Mouse (Mus musculus): Measurements from ENCODE around the gene Pald1. TPM values are rescaled to one million over a fixed set of nuclear protein-coding genes. Genes with fewer than 3 reads are reported as not detected.
A peak's percentile ranks its signal among the peaks of the same experiment; 100 is the strongest.

Pald1 gene
- total RNA-seq, 2 experiments from 2014 or later, result 20.3 to 20.6 TPM

GRCm38 (mm10) chr10:61371884-61372584, 11.3 kb downstream of the Pald1 start:
- DNase-seq (ENCODE audit: low spot score in 2 of 2), result no peak

GRCm38 (mm10) chr10:61370273-61370979, 12.9 kb downstream of the Pald1 start:
- no peak for DNase-seq (ENCODE audit: low spot score in 2 of 2)

DNA sequence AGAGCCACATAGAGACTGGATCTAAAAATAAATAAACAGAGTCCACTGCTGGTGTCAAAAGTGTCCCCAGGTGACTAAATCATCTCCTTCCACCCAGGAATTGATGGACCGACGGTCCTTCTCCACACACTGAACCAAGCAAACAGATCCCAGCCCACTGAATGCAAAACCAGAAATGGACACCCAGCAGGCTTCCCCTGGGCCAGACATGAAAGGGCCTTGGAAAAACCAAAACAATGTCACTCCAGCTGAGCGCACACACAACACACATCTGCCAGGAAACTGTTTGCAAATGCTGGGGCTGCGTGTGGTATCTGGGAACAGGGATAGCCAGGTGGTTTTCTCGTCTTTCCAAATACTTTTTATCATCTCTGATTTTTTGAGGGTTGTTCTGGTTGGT, 13.6 kb downstream of the Pald1 start:
- DNase-seq (ENCODE audit: low spot score in 2 of 2), result no peak

DNA sequence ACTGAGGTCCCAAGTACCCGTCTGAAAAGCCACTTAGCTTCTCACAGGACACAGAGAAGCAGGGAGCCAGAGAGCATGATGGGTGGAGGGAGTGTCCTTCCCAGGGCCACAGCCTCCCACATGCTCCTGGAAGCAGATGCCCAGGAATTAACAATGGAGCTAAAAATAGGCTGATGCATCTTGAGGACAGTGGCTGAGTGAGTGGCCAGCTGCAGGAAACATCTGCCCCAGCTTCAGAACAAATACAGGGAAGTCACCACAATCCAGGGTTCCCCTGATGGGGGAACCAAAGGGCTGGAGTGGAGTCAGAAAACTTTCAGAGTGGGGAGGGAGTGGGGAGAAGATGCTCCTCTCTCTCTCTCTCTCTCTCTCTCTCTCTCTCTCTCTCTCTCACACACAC, 17.4 kb downstream of the Pald1 start:
- DNase-seq (ENCODE audit: low spot score in 2 of 2), result no peak

- DNase-seq (ENCODE audit: low spot score in 2 of 2), result no peak
Observed at GRCm38 (mm10) chr10:61364431-61364830, 18.9 kb downstream of the Pald1 start.

DNA sequence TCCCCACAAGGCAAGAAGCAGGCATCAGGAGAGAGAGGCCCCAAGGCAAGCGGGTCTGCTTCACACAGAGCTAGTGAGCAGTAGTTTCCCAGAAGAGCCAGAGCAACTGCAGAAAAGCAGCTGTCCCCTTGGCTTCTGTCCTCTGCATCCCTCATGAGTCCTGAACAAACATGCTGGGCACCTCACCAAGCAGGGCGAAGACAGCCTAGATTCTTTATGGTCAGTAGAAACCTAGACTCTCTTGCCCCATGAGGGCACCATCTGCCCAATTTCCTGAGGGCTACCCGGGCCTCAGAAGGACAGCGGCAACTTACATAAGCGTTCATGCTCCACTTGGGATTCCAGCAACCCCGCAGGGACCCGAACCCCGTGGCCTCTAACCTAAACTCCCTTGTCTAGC, 20.3 kb downstream of the Pald1 start:
- no peak for DNase-seq (ENCODE audit: low spot score in 2 of 2)

GRCm38 (mm10) chr10:61362483-61362882, 20.8 kb downstream of the Pald1 start:
- no peak for DNase-seq (ENCODE audit: low spot score in 2 of 2)

GRCm38 (mm10) chr10:61360667-61361066, 22.7 kb downstream of the Pald1 start:
- DNase-seq (ENCODE audit: low spot score in 2 of 2), result no peak

DNA sequence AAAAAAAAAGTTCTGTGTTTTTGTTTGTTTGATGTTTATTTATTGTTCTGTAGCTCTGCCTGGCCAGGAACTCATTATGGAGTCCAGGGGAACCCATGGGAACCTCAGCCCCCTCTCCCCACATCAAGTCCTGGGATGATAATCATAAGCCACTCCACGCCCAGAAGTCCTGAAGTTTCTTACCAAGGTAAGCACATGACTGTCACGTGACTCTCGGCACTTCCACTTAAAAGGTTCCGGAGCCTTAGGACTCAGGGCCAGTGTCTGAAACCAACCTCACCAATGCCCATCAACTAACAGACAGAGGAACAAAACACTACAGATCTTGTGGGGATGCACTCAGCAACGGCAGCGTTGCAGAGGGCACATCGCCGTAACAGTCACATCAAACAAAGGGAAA, 23.9 kb downstream of the Pald1 start:
- DNase-seq (ENCODE audit: low spot score in 2 of 2), result no peak

GRCm38 (mm10) chr10:61357658-61358057, 25.7 kb downstream of the Pald1 start:
- no peak for DNase-seq (ENCODE audit: low spot score in 2 of 2)

DNA sequence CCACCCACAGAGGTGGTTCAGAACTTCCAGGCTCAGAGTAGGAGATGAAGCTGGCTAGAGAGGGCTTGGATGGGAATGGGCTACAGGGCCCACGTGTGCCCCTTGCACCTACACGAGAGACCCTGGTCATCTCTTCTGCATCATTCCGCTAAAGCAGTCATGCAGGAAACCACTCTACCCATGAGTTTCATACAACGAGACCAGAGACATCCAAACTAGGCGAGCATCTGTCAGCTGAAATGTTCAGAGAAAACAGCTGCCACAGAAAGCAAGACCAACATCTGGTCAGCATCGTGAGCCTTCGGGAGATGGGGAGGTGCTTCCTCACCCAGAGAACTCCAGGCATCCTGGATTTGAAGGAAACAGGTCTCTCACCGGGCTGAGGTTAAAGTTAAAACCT, 26.8 kb downstream of the Pald1 start:
- DNase-seq (ENCODE audit: low spot score in 2 of 2), result no peak

DNA sequence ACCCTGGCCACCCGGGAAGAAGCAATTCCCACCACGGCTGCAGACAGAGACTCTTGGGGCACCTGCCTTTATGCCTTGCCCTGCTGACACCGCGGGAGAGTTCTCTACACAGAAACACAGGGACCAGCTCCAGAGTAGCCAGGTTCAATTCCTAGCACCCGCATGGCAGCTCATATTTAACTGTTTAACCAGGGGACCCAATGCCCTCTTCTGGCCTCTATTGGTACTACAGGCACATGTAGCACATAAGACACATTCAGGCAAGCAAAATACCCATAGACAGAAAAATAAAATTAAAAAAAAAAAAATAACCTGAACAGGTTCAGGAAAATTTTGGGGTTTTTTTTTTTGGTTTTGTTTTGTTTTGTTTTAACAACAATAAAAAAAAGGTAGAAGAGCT, 27.2 kb downstream of the Pald1 start:
- DNase-seq (ENCODE audit: low spot score in 2 of 2), result no peak

GRCm38 (mm10) chr10:61355611-61356010, 27.7 kb downstream of the Pald1 start:
- no peak for DNase-seq (ENCODE audit: low spot score in 2 of 2)

GRCm38 (mm10) chr10:61351216-61351615, 32.1 kb downstream of the Pald1 start:
- DNase-seq (ENCODE audit: low spot score in 2 of 2), result no peak

GRCm38 (mm10) chr10:61346374-61346773, 37.0 kb downstream of the Pald1 start:
- DNase-seq (ENCODE audit: low spot score in 2 of 2), result no peak

- DNase-seq (ENCODE audit: low spot score in 2 of 2), result no peak
Observed at GRCm38 (mm10) chr10:61345179-61345578, 38.2 kb downstream of the Pald1 start.

GRCm38 (mm10) chr10:61343950-61344349, 39.4 kb downstream of the Pald1 start:
- peak; percentile 61 to 75 for DNase-seq (ENCODE audit: low spot score in 2 of 2)

- no peak for DNase-seq (ENCODE audit: low spot score in 2 of 2)
Observed at GRCm38 (mm10) chr10:61342750-61343149, 40.6 kb downstream of the Pald1 start.

- DNase-seq (ENCODE audit: low spot score in 2 of 2), result peak; percentile 84 to 88
Observed at GRCm38 (mm10) chr10:61341557-61341956, 41.8 kb downstream of the Pald1 start.

- no peak for DNase-seq (ENCODE audit: low spot score in 2 of 2)
Observed at GRCm38 (mm10) chr10:61341045-61341444, 42.3 kb downstream of the Pald1 start.

- no peak for DNase-seq (ENCODE audit: low spot score in 2 of 2)
Observed at GRCm38 (mm10) chr10:61340247-61340646, 43.1 kb downstream of the Pald1 start.

GRCm38 (mm10) chr10:61339216-61339615, 44.1 kb downstream of the Pald1 start:
- no peak for DNase-seq (ENCODE audit: low spot score in 2 of 2)

GRCm38 (mm10) chr10:61337665-61338064, 45.7 kb downstream of the Pald1 start:
- no peak for DNase-seq (ENCODE audit: low spot score in 2 of 2)

Data from layer of hippocampus, postnatal 10 days (tissue).